Mouse (Mus musculus) bone marrow macrophage, adult 2 months (primary cell): ENCODE results near the gene Adam12.

Experiments
- CTCF ChIP-seq: IDR thresholded peaks from 2 replicates; pipeline ENCODE4 v1.5.1; 2012; ENCODE audit warnings: low read depth, mild to moderate bottlenecking, low read length, moderate library complexity
- POLR2A ChIP-seq: IDR thresholded peaks from 2 replicates; pipeline ENCODE4 v1.6.1; 2012; ENCODE audit warnings: mild to moderate bottlenecking, low read depth, low read length, borderline replicate concordance

- TF ChIP-seq CTCF, result no peak
- no peak for TF ChIP-seq POLR2A
Measured at GRCm38 (mm10) chr7:133839546-133839945, 392.4 kb downstream of the Adam12 start.
